Mouse (Mus musculus) limb, embryonic 14.5 days (tissue): ENCODE data around the gene Slc12a3. TPM values are rescaled to one million over a fixed set of nuclear protein-coding genes. Genes with fewer than 3 reads are reported as not detected.

Experiments
- ATAC-seq: fragments of 200-750 bp; cut with Nextera tagmentation; 2 replicates; pipeline ENCODE4 v1.8.0; 2017; ENCODE audit warnings: low read depth, moderate number of reproducible peaks, moderate TSS enrichment; ENCODE audit not compliant: low FRiP score
- DNase-seq: peaks from one replicate; pipeline ENCODE4 v3.0.0-alpha.2; 2015; ENCODE audit warnings: low spot score
- H3K27ac ChIP-seq: fragments of 300-500 bp; sonication (generic); replicated peaks from 2 replicates; pipeline ENCODE4 v1.5.1; 2014; ENCODE audit warnings: low read depth, mild to moderate bottlenecking, low read length, moderate library complexity, mixed read lengths
- H3K27me3 ChIP-seq: fragments of 300-500 bp; sonication (generic); 2 replicates; pipeline ENCODE4 v1.6.1; 2014; ENCODE audit warnings: low read length, mixed read lengths; ENCODE audit not compliant: control insufficient read depth, insufficient read depth
- H3K36me3 ChIP-seq: fragments of 300-500 bp; sonication (generic); 2 replicates; pipeline ENCODE4 v1.6.1; 2014; ENCODE audit warnings: mild to moderate bottlenecking, low read length, moderate library complexity, mixed read lengths; ENCODE audit not compliant: control insufficient read depth, insufficient read depth
- H3K4me1 ChIP-seq: fragments of 300-500 bp; sonication (generic); 2 replicates; pipeline ENCODE4 v1.6.1; 2014; ENCODE audit warnings: antibody characterized with exemption, low read length, mixed read lengths; ENCODE audit not compliant: control insufficient read depth, insufficient read depth
- H3K4me2 ChIP-seq: fragments of 300-500 bp; sonication (generic); replicated peaks from 2 replicates; pipeline ENCODE4 v1.6.1; 2014; ENCODE audit warnings: low read depth, mild to moderate bottlenecking, low read length, moderate library complexity; ENCODE audit not compliant: severe bottlenecking
- H3K4me3 ChIP-seq: fragments of 300-500 bp; sonication (generic); replicated peaks from 2 replicates; pipeline ENCODE4 v1.5.1; 2014; ENCODE audit warnings: low read length
- H3K9ac ChIP-seq: fragments of 300-500 bp; sonication (generic); 2 replicates; pipeline ENCODE4 v1.6.1; 2014; ENCODE audit warnings: mild to moderate bottlenecking, low read depth, low read length, moderate library complexity; ENCODE audit not compliant: severe bottlenecking
- H3K9me3 ChIP-seq: fragments of 300-500 bp; sonication (generic); 2 replicates; pipeline ENCODE4 v1.6.1; 2016; ENCODE audit warnings: low read length; ENCODE audit not compliant: control insufficient read depth
- POLR2A ChIP-seq: fragments of 200-500 bp; IDR thresholded peaks from 2 replicates; pipeline ENCODE4 v1.8.0; 2012; ENCODE audit warnings: inconsistent platforms, mild to moderate bottlenecking, moderate library complexity, borderline replicate concordance; ENCODE audit not compliant: insufficient read depth, insufficient read length; ENCODE audit errors: extremely low read depth
- WGBS: fragments of 180-500 bp; shearing (Covaris S2); extraction: QIAGEN DNeasy Blood & Tissue Kit; methylation state at CpG from one replicate; pipeline ENCODE4 v1.1.7; 2014; 5-methylcytosine and 5-hydroxymethylcytosine counted together
- polyA plus RNA-seq, 2 experiments: library from polyadenylated mRNA; depleted of rRNA in 1 of 2; stranded (reverse) in 1 of 2; unstranded in 1 of 2; fragments of >200 nt; fragmentation: Nextera tagmentation in 1 of 2; extraction: Ambion mirVana in 1 of 2; gene quantifications; 2 replicates each; pipeline versions ENCODE4 v1.2.1 to v1.2.3; 2012 to 2014

The Slc12a3 gene
- polyA plus RNA-seq (2012; rRNA removed) (0.08 and 0.10 TPM in 2 replicates), polyA plus RNA-seq (2014; fragmentation: Nextera tagmentation; extraction: Ambion mirVana) (not detected in 2 replicates)

DNA sequence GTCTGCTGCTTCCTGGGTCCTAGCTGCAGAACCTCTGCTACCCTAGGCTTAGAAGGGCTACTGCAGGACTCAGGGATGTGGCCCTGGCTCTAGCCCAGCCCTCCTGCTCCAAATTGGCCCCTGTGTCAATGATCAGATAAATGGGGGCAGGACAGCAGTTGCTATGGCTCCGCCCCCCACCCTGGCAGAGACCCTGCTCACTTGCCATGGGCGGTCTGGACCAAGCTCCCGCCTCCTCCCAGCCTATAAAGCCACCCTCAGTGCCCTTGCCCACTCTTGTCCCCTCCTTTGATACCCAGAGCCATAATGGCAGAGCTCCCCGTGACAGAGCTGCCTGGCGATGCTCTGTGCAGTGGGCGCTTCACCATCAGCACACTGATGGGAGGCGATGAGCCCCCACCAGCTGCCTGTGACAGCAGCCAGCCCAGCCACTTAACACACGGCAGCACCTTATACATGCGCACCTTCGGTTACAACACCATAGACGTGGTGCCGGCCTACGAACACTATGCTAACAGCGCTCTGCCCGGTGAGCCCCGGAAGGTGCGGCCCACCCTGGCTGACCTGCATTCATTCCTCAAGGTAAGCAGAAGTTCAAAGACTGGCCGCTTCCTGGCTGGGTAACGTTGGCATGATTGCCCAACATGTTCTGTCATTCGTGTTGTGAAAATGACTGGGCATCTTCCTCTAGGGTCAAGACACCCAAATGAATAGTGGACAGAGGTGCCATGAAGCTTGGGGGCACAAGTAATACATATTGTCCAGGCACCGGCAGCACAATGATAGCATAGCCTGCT is at the start of gene Slc12a3:
Gene Slc12a3, plus strand, starts transcription at position 270 of the 797 bp plus-strand sequence.
- no peak within 1 kb of the TSS for H3K4me2 ChIP-seq
- DNase-seq (no peak), ATAC-seq (no peak)
- no peak for TF ChIP-seq POLR2A
- no peaks in the 10 kb centered on the region for H3K36me3 ChIP-seq
- no peaks in the 10 kb centered on the region for H3K4me1 ChIP-seq
- WGBS: 80% methylated on average over 21 of the region's 21 CpGs
- H3K4me3 ChIP-seq: no peak within 1 kb of the TSS
- no peak within 1 kb of the TSS for H3K9ac ChIP-seq
- H3K9me3 ChIP-seq: no peaks in the 10 kb centered on the region
- no peaks in the 10 kb centered on the region; the same call in 1 of the 2 replicates for H3K27me3 ChIP-seq
- H3K27ac ChIP-seq: no peak within 1 kb of the TSS

DNA sequence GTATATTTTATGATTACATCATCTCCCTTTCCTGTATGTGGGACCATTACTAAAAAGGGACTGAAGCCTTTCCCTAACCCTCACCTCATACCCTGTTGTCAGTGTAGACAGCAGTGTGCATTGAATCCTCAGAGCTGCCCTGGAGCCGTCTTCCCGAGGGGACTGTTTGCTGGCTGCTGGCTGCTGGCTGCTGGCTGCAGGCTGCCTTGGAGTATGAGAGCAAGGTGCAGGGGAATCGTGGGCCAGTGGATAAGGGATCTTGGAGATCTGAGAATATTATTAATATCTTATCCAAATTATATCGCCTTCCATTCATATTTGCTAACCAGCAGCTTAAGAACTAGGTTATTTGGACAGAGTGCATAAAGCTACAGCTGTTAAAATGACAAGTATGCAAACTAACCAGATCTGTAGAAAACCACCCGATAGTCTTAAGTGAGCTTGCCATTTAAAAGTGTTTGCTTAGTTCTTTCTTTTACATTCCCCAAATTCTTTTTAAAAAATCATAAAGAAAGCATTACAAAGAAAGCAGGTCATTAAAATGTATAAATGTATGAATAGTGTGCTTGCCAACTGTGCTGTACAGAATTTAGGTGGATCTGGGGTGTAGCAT is 48.9 kb upstream of the Slc12a3 start:
- Histone ChIP-seq H3K27me3 (no peaks in the 10 kb centered on the region), H3K4me1 (no peaks in the 10 kb centered on the region), H3K9ac (no peak overlapping the region), H3K4me3 (no peak overlapping the region), H3K36me3 (no peaks in the 10 kb centered on the region), H3K9me3 (no peaks in the 10 kb centered on the region), H3K4me2 (no peak overlapping the region), H3K27ac (no peak overlapping the region)
- DNase-seq: no peak
- WGBS: 74% methylated on average over 5 of the region's 5 CpGs
- no peak for ATAC-seq
- no peak for TF ChIP-seq POLR2A

DNA sequence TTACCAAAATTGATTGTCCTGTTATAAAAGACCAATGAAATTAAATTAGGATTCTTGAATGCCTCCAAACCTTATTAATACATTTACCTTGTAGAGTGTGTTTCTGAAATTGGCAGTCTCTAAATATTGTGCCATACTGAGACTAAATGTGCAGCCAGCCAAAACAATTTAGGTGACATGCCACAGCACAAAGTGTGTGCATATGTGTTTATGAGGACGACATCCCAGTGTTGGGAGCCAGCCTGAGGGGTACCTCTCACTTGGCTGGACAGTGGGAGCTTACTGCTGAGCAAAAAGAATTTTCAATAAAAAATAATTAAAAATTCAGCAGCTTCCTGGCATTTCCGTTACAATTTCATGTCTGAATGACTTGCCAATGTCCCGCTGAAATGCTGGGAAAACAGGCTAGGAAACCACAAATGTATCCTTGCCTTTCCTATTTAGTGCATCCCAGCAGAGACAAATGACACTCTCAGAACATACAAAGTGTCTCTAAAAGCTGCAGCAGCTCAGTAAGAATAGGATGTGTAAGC is 46.5 kb upstream of the Slc12a3 start:
- Histone ChIP-seq H3K9ac (no peak overlapping the region), H3K4me2 (no peak overlapping the region), H3K27ac (no peak overlapping the region), H3K36me3 (no peaks in the 10 kb centered on the region), H3K4me1 (no peaks in the 10 kb centered on the region), H3K4me3 (no peak overlapping the region), H3K9me3 (no peaks in the 10 kb centered on the region), H3K27me3 (no peaks in the 10 kb centered on the region)
- no peak for TF ChIP-seq POLR2A
- DNase-seq (no peak), ATAC-seq (no peak)
- WGBS: 78% methylated on average over 3 of the region's 3 CpGs

DNA sequence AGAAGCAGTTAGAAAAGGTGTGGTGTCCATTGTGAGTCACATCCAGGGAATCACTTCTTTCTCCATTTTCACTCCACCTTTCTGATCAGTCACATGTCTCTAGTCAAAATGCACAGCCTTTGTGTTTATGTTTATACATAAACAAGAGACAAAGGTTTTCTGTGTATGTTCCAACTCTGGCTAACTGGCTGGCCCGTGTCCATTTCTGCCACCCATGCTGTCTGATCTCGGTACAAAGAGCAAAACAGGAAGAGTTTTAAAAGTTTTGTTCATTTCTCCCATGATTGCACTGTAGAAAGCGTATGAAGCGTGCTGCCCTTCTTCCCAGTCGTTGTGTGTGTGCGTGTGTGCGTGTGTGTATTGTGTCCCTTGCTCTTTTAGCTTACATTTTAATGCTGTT is 44.8 kb upstream of the Slc12a3 start:
- no peak overlapping the region for H3K9ac ChIP-seq
- no peak overlapping the region for H3K4me3 ChIP-seq
- no peak overlapping the region for H3K27ac ChIP-seq
- no peak for DNase-seq
- H3K4me1 ChIP-seq: 0 out of 2 replicates have a peak, but pooled peaks cover 5% of the 10 kb centered on the region
- TF ChIP-seq POLR2A: no peak
- no peak overlapping the region for H3K4me2 ChIP-seq
- ATAC-seq: no peak
- H3K9me3 ChIP-seq: no peaks in the 10 kb centered on the region
- no peaks in the 10 kb centered on the region for H3K27me3 ChIP-seq
- 90% methylated on average over 7 of the region's 7 CpGs for WGBS
- no peaks in the 10 kb centered on the region for H3K36me3 ChIP-seq

DNA sequence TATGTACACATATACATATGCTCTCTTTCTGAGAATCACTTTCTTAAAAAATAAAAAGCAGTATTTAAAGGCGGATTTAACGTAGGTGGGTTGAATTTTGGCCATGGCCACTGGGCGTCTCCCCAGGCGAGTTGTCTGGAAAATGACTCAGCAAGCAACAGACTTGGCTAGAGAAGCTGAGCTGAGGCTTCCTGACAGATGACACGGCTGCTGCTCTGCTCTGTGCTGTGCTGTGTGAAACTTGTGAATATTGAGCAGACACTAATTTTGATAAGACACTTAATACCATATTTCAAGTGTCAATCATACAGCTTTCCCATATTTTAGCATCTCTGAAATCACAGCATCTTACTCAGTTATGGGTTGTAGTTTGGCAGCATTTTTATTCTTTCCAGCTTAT is 38.4 kb upstream of the Slc12a3 start:
- no peak overlapping the region for H3K27ac ChIP-seq
- 86% methylated on average over 5 of the region's 5 CpGs for WGBS
- DNase-seq (no peak), ATAC-seq (no peak)
- peaks cover 7% of the 10 kb centered on the region; the same call in 1 of the 2 replicates for H3K36me3 ChIP-seq
- H3K9ac ChIP-seq: no peak overlapping the region
- no peak overlapping the region for H3K4me2 ChIP-seq
- H3K4me1 ChIP-seq: 0 out of 2 replicates have a peak, but pooled peaks cover 5% of the 10 kb centered on the region
- TF ChIP-seq POLR2A: no peak
- H3K9me3 ChIP-seq: no peaks in the 10 kb centered on the region
- H3K27me3 ChIP-seq: no peaks in the 10 kb centered on the region
- H3K4me3 ChIP-seq: no peak overlapping the region
